Mouse (Mus musculus): ENCODE measurements around the gene Cnih3.

GRCm38 (mm10) chr1:181355683-181356082, 3.3 kb downstream of the Cnih3 start:
- TF ChIP-seq CTCF (IDR thresholded peaks at IDR 0.05; ENCODE audit: control insufficient read depth, insufficient read depth, low read length) (no peak), POLR2A (IDR thresholded peaks at IDR 0.05; ENCODE audit: borderline replicate concordance, control insufficient read depth, low read depth, low read length) (no peak)

All from bone marrow, adult 2 months (tissue).